Comparison of ENCODE assay signal across 18 mouse cellular contexts in genomic region chr13:32608413-32608812, GRCm38 (mm10).
DNase-seq lines count a peak whose midpoint lies in the region; ATAC-seq and TF ChIP-seq lines count a peak whose summit lies in the region.
"Had no signal": no experiment of that assay in that cellular context is flagged by ENCODE, and none has a peak within 500 bp of the region (broad histone marks: within the 10 kb centered on the region; RNA-seq: fewer than 3 reads in every experiment).

No protein-coding gene starts in this region.

- peaks cover 19% of the 10 kb centered on the region for H3K4me1 ChIP-seq in kidney, embryonic 15.5 days
- 0 out of 2 replicates have a peak, but pooled peaks cover 5% of the 10 kb centered on the region for H3K4me1 ChIP-seq in lung, embryonic 14.5 days (ENCODE audit: insufficient read depth)
- H3K4me1 ChIP-seq: forebrain, embryonic 12.5 days; liver, embryonic 15.5 days had no signal

- CTCF ChIA-PET in Patski (lab: Charles Lee), result interaction anchor here (1.2 to 1.9 kb wide), 5 partner anchors 10 to 394 kb away, joined by 3 to 5 read pairs (median 4); no protein-coding TSS in a partner anchor

- no peak overlapping the region for H3K9ac ChIP-seq in kidney, embryonic 15.5 days
- H3K9ac ChIP-seq in lung, embryonic 14.5 days, result no peak overlapping the region
- H3K9ac ChIP-seq: forebrain, embryonic 12.5 days; heart, embryonic 13.5 days; liver, embryonic 15.5 days had no signal

- DNase-seq in adrenal gland, postnatal 10 days, result peak; percentile 24
- no peak for DNase-seq in adrenal gland, postnatal 14 days
- peak; percentile 31 for DNase-seq in kidney, postnatal 10 days
- no peak for DNase-seq in lung, embryonic 14.5 days
- no peak for DNase-seq in lung, postnatal 10 days
- DNase-seq in Patski (ENCODE audit: low read depth, low spot score), result no peak
- DNase-seq in frontal cortex, postnatal 14 days (ENCODE audit: low spot score in 2 of 2), result no peak
- DNase-seq: cerebellum, adult 11 months; cerebellum, postnatal 25 days; heart, postnatal 36 days; left cerebral cortex, postnatal 4 days; midbrain, embryonic 14.5 days had no signal

- H3K36me3 ChIP-seq in kidney, embryonic 15.5 days, result no peaks in the 10 kb centered on the region
- H3K36me3 ChIP-seq in lung, embryonic 14.5 days (ENCODE audit: insufficient read depth), result no peaks in the 10 kb centered on the region
- H3K36me3 ChIP-seq: forebrain, embryonic 12.5 days; G1E; heart, embryonic 13.5 days; liver, embryonic 15.5 days had no signal

- no peak overlapping the region for H3K27ac ChIP-seq in kidney, embryonic 15.5 days
- H3K27ac ChIP-seq in lung, embryonic 14.5 days (ENCODE audit: low read depth), result no peak overlapping the region
- H3K27ac ChIP-seq: forebrain, embryonic 12.5 days; heart, embryonic 13.5 days; hindbrain, postnatal 0 days; liver, embryonic 15.5 days had no signal

- no peak for ATAC-seq in kidney, embryonic 15.5 days (replicated peaks; ENCODE audit: low FRiP score)
- no peak for ATAC-seq in lung, embryonic 14.5 days (ENCODE audit: insufficient read depth)
- no peak for ATAC-seq in Patski
- ATAC-seq: hindbrain, postnatal 0 days had no signal

- H3K9me3 ChIP-seq in kidney, embryonic 15.5 days (replicated peaks), result no peaks in the 10 kb centered on the region
- no peaks in the 10 kb centered on the region for H3K9me3 ChIP-seq in lung, embryonic 14.5 days (ENCODE audit: low read depth, low read length)
- H3K9me3 ChIP-seq: forebrain, embryonic 12.5 days; G1E; heart, embryonic 13.5 days; liver, embryonic 15.5 days had no signal

- H3K4me2 ChIP-seq in kidney, embryonic 15.5 days, result no peak overlapping the region
- no peak overlapping the region for H3K4me2 ChIP-seq in lung, embryonic 14.5 days
- H3K4me2 ChIP-seq: forebrain, embryonic 12.5 days; heart, embryonic 13.5 days; liver, embryonic 15.5 days had no signal

- TF ChIP-seq CTCF in lung, embryonic 14.5 days (IDR thresholded peaks at IDR 0.05; ENCODE audit: low read depth), result peak; percentile 23; the same call in 1 of the 2 replicates
- TF ChIP-seq CTCF in Patski (IDR thresholded peaks at IDR 0.05), result peak; percentile 65

- in situ Hi-C loops in Patski (cut with MboI; ENCODE audit: low pct_unique_long_range_greater_than_20kb), result loop anchor here (5.0 kb wide), 3 partner anchors 196 to 811 kb away; no protein-coding TSS in a partner anchor

- POLR2A ChIA-PET in Patski (lab: Charles Lee), result no interaction called here

- 75% methylated on average over 3 of the region's 3 CpGs for WGBS in kidney, embryonic 15.5 days
- 69% methylated on average over 3 of the region's 3 CpGs for WGBS in lung, embryonic 14.5 days

- H3K27me3 ChIP-seq in kidney, embryonic 15.5 days, result no peaks in the 10 kb centered on the region
- H3K27me3 ChIP-seq in lung, embryonic 14.5 days (ENCODE audit: insufficient read depth, low read length), result no peaks in the 10 kb centered on the region
- no peaks in the 10 kb centered on the region for H3K27me3 ChIP-seq in Patski
- H3K27me3 ChIP-seq: forebrain, embryonic 12.5 days; heart, embryonic 13.5 days; liver, embryonic 15.5 days had no signal

- no peak overlapping the region for H3K4me3 ChIP-seq in kidney, embryonic 15.5 days (replicated peaks)
- H3K4me3 ChIP-seq in lung, embryonic 14.5 days (ENCODE audit: low read depth, low read length), result no peak overlapping the region
- H3K4me3 ChIP-seq: forebrain, embryonic 12.5 days; heart, embryonic 13.5 days; liver, embryonic 15.5 days had no signal

Comparison
In these comparisons a context has a peak if more than half of its experiments do, and no peak if none do; other contexts are left out.
1. DNase-seq: peak in adrenal gland, postnatal 10 days (single experiment) and kidney, postnatal 10 days (single experiment); none in adrenal gland, postnatal 14 days (single experiment), lung, embryonic 14.5 days (single experiment), lung, postnatal 10 days (single experiment), Patski (single experiment) and frontal cortex, postnatal 14 days (0 of 2).